Mouse (Mus musculus) bone marrow, adult 2 months (tissue): ENCODE measurements around the gene Slc6a14. TPM values are rescaled to one million over a fixed set of nuclear protein-coding genes. Genes with fewer than 3 reads are reported as not detected.

Experiments
- H3K27ac ChIP-seq: fragments of 200-500 bp; 2 replicates; pipeline ENCODE4 v1.5.1; 2012; ENCODE audit warnings: low read depth, mild to moderate bottlenecking, control low read depth, inconsistent platforms, low read length; ENCODE audit not compliant: control insufficient read depth, poor library complexity, insufficient read depth
- H3K4me1 ChIP-seq: fragments of 200-500 bp; 2 replicates; pipeline ENCODE4 v1.6.1; 2011; ENCODE audit warnings: low read length; ENCODE audit not compliant: control insufficient read depth, insufficient read depth
- H3K4me3 ChIP-seq: fragments of 200-500 bp; replicated peaks from 2 replicates; pipeline ENCODE3; 2011; ENCODE audit warnings: mild to moderate bottlenecking, low read depth, low read length, control low read depth; ENCODE audit not compliant: control insufficient read depth
- CTCF ChIP-seq: fragments of 200-500 bp; IDR thresholded peaks from 2 replicates; pipeline ENCODE4 v1.5.1; 2011; ENCODE audit warnings: low read length, control low read depth; ENCODE audit not compliant: control insufficient read depth, insufficient read depth
- POLR2A ChIP-seq: fragments of 200-500 bp; IDR thresholded peaks from 2 replicates; pipeline ENCODE4 v1.6.1; 2011; ENCODE audit warnings: low read depth, mild to moderate bottlenecking, control low read depth, low read length, borderline replicate concordance; ENCODE audit not compliant: control insufficient read depth
- WGBS: fragments of 180-500 bp; shearing (Covaris S2); methylation state at CpG from one replicate; pipeline ENCODE4 v1.1.7; 2018; 5-methylcytosine and 5-hydroxymethylcytosine counted together
- polyA plus RNA-seq: library from polyadenylated mRNA; stranded (reverse); fragments of >200 nt; gene quantifications from 2 replicates; pipeline ENCODE4 v1.2.4, GENCODE M21; 2011; ENCODE audit warnings: low replicate concordance; ENCODE audit not compliant: missing spikeins, insufficient read depth, insufficient read length

The Slc6a14 gene
- polyA plus RNA-seq = not detected in 2 replicates

GRCm38 (mm10) chrX:21714829-21715228 is at the start of gene Slc6a14:
Slc6a14 (plus strand) TSS chrX:21714896.
- no peak for TF ChIP-seq CTCF
- no peak for TF ChIP-seq POLR2A
- WGBS = 74% methylated on average over 7 of the region's 7 CpGs
- Histone ChIP-seq H3K4me1 (no peaks in the 10 kb centered on the region), H3K27ac (no peak within 1 kb of the TSS), H3K4me3 (no peak within 1 kb of the TSS)

GRCm38 (mm10) chrX:21670896-21671295 is 43.8 kb upstream of the Slc6a14 start:
- no peak for TF ChIP-seq CTCF
- no peak for TF ChIP-seq POLR2A
- no peak overlapping the region for H3K4me3 ChIP-seq
- H3K27ac ChIP-seq = no peak overlapping the region
- 47% methylated on average over 7 of the region's 7 CpGs for WGBS
- no peaks in the 10 kb centered on the region for H3K4me1 ChIP-seq

- no peak overlapping the region for H3K4me3 ChIP-seq
- no peak for TF ChIP-seq CTCF
- no peak for TF ChIP-seq POLR2A
- H3K4me1 ChIP-seq = no peaks in the 10 kb centered on the region
- H3K27ac ChIP-seq = no peak overlapping the region
- WGBS = 76% methylated on average over 6 of the region's 6 CpGs
These were observed 19.5 kb upstream of the Slc6a14 start for GRCm38 (mm10) chrX:21695220-21695619.

GRCm38 (mm10) chrX:21695687-21696086 is 19.0 kb upstream of the Slc6a14 start:
- H3K4me3 ChIP-seq = no peak overlapping the region
- no peaks in the 10 kb centered on the region for H3K4me1 ChIP-seq
- 62% methylated on average over 3 of the region's 3 CpGs for WGBS
- no peak overlapping the region for H3K27ac ChIP-seq
- no peak for TF ChIP-seq CTCF
- no peak for TF ChIP-seq POLR2A

GRCm38 (mm10) chrX:21701646-21702045 is 13.1 kb upstream of the Slc6a14 start:
- TF ChIP-seq POLR2A (no peak), CTCF (no peak)
- no peak overlapping the region for H3K4me3 ChIP-seq
- no peaks in the 10 kb centered on the region for H3K4me1 ChIP-seq
- no peak overlapping the region for H3K27ac ChIP-seq
- 46% methylated on average over 4 of the region's 4 CpGs for WGBS

GRCm38 (mm10) chrX:21704470-21704869 is 10.2 kb upstream of the Slc6a14 start:
- TF ChIP-seq CTCF (no peak), POLR2A (no peak)
- no peak overlapping the region for H3K4me3 ChIP-seq
- no peaks in the 10 kb centered on the region for H3K4me1 ChIP-seq
- WGBS = 68% methylated on average over 1 of the region's 1 CpGs
- no peak overlapping the region for H3K27ac ChIP-seq

- 71% methylated on average over 5 of the region's 5 CpGs for WGBS
- TF ChIP-seq CTCF (no peak), POLR2A (no peak)
These were observed 597 bp downstream of the Slc6a14 start for GRCm38 (mm10) chrX:21715293-21715692.

GRCm38 (mm10) chrX:21716885-21717284 is 2.2 kb downstream of the Slc6a14 start:
- H3K4me1 ChIP-seq = no peaks in the 10 kb centered on the region
- WGBS = 66% methylated on average over 2 of the region's 2 CpGs
- H3K4me3 ChIP-seq = no peak overlapping the region
- TF ChIP-seq CTCF (no peak), POLR2A (no peak)
- H3K27ac ChIP-seq = no peak overlapping the region

More at GRCm38 (mm10) chrX:21715293-21715692, 597 bp downstream of the Slc6a14 start:
- no peak overlapping the region for H3K27ac ChIP-seq
- no peak overlapping the region for H3K4me3 ChIP-seq
- H3K4me1 ChIP-seq = no peaks in the 10 kb centered on the region

- H3K4me3 ChIP-seq = no peak within 1 kb of the TSS
- TF ChIP-seq POLR2A = no peak
- no peak for TF ChIP-seq CTCF
- H3K27ac ChIP-seq = no peak within 1 kb of the TSS
These were observed 30.3 kb downstream of the Slc6a14 start, which contains the start of gene Gm28269 for GRCm38 (mm10) chrX:21744997-21745396. Gm28269 (minus strand) TSS chrX:21745097.

More at GRCm38 (mm10) chrX:21744997-21745396, 30.3 kb downstream of the Slc6a14 start, which contains the start of gene Gm28269:
- no peaks in the 10 kb centered on the region for H3K4me1 ChIP-seq

Other genes with a start within 250 kb of the Slc6a14 start
- 3.0 TPM in 1 of 2 replicates, not detected in the other for gene Agtr2, start 230.4 kb upstream of the Slc6a14 start, polyA plus RNA-seq
- gene Gm28269, start 30.2 kb downstream of the Slc6a14 start, polyA plus RNA-seq = not detected in 2 replicates